Mouse (Mus musculus) megakaryocyte, embryonic 14.5 days (primary cell): Measurements from ENCODE around the gene Bik.

Experiments
- FLI1 ChIP-seq: IDR thresholded peaks from 2 replicates; pipeline ENCODE4 v1.6.1; 2012; ENCODE audit warnings: low read length, inconsistent platforms, mixed read lengths
- GATA1 ChIP-seq: IDR thresholded peaks from 3 replicates; pipeline ENCODE4 v1.6.1; 2012; ENCODE audit warnings: mixed read lengths, low read length, inconsistent platforms, borderline replicate concordance

- TF ChIP-seq GATA1 (no peak), FLI1 (no peak)
Measured at GRCm38 (mm10) chr15:83478096-83478495, 48.6 kb upstream of the Bik start.
